ENCODE assay signal across 23 mouse cellular contexts in the genomic region with DNA sequence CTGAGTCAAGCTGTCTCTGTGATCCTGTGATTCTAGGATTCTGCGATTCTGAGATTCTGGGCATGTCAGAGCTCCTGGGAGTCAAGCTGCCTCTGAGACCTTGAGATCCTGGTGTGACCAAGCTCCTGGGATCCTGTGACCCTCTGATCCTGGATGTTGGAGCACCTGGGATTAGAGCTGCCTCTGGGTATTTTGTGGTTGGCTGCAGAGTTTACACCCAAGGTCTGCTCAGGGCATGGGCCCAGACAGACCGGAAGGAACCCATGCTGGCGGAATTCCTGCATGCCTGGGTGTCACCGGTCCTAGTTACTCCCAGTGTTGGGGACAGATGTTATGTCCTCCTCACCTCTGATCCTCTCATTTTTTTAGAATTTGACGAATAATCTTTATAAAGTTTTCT. TPM values are rescaled to one million over a fixed set of nuclear protein-coding genes. Genes with fewer than 3 reads are reported as not detected.
DNase-seq lines count a peak whose midpoint lies in the region; ATAC-seq and TF ChIP-seq lines count a peak whose summit lies in the region.
"Had no signal": no experiment of that assay in that cellular context is flagged by ENCODE, and none has a peak within 500 bp of the region (broad histone marks: within the 10 kb centered on the region; RNA-seq: fewer than 3 reads in every experiment).

No protein-coding gene starts in this region.

- H3K4me1 ChIP-seq in kidney, adult 2 months (ENCODE audit: control insufficient read depth, insufficient read depth, low read length) = no peaks in the 10 kb centered on the region
- H3K4me1 ChIP-seq in kidney, embryonic 15.5 days = peaks cover 7% of the 10 kb centered on the region
- no peaks in the 10 kb centered on the region; the same call in 1 of the 2 replicates for H3K4me1 ChIP-seq in heart, embryonic 11.5 days (ENCODE audit: control insufficient read depth, insufficient read depth, low read length)
- H3K4me1 ChIP-seq: forebrain, embryonic 12.5 days had no signal

- no peaks in the 10 kb centered on the region for H3K36me3 ChIP-seq in kidney, adult 2 months (ENCODE audit: control insufficient read depth, insufficient read depth, low read length)
- no peaks in the 10 kb centered on the region for H3K36me3 ChIP-seq in kidney, embryonic 15.5 days
- H3K36me3 ChIP-seq in heart, embryonic 11.5 days (ENCODE audit: control insufficient read depth, insufficient read depth, low read length) = no peaks in the 10 kb centered on the region
- H3K36me3 ChIP-seq: embryonic facial prominence, embryonic 13.5 days; embryonic facial prominence, embryonic 15.5 days; forebrain, embryonic 10.5 days; forebrain, embryonic 12.5 days had no signal

- no peak for ATAC-seq in kidney, embryonic 15.5 days (replicated peaks; ENCODE audit: low FRiP score)
- no peak for ATAC-seq in heart, embryonic 11.5 days (replicated peaks; ENCODE audit: insufficient number of reproducible peaks, low FRiP score, low TSS enrichment)
- ATAC-seq: forebrain, embryonic 14.5 days; forebrain, embryonic 16.5 days had no signal

- H3K27me3 ChIP-seq in kidney, adult 2 months (replicated peaks; ENCODE audit: control insufficient read depth, insufficient read depth, low read length) = no peaks in the 10 kb centered on the region
- H3K27me3 ChIP-seq in kidney, embryonic 15.5 days = no peaks in the 10 kb centered on the region
- H3K27me3 ChIP-seq in heart, embryonic 11.5 days (ENCODE audit: control insufficient read depth, insufficient read depth, low read length) = no peaks in the 10 kb centered on the region
- H3K27me3 ChIP-seq: embryonic facial prominence, embryonic 13.5 days; embryonic facial prominence, embryonic 15.5 days; forebrain, embryonic 12.5 days had no signal

- no peak for TF ChIP-seq POLR2A in kidney, adult 2 months (IDR thresholded peaks at IDR 0.05; ENCODE audit: low read depth, low read length)

- no peak for TF ChIP-seq CTCF in kidney, adult 2 months (conservative IDR thresholded peaks at IDR 0.05; ENCODE audit: insufficient read depth, insufficient read length, low read depth, low read length)

- no peak overlapping the region for H3K27ac ChIP-seq in kidney, adult 2 months (ENCODE audit: insufficient read depth, low read depth, low read length)
- no peak overlapping the region for H3K27ac ChIP-seq in kidney, embryonic 15.5 days
- H3K27ac ChIP-seq in heart, embryonic 11.5 days (ENCODE audit: low read depth, low read length) = no peak overlapping the region
- H3K27ac ChIP-seq: embryonic facial prominence, embryonic 13.5 days; embryonic facial prominence, embryonic 15.5 days; forebrain, embryonic 10.5 days; forebrain, embryonic 12.5 days had no signal

- no peak overlapping the region for H3K9ac ChIP-seq in kidney, embryonic 15.5 days
- no peak overlapping the region for H3K9ac ChIP-seq in heart, embryonic 11.5 days (ENCODE audit: low read depth, low read length)
- H3K9ac ChIP-seq: embryonic facial prominence, embryonic 13.5 days; embryonic facial prominence, embryonic 15.5 days; forebrain, embryonic 12.5 days had no signal

- H3K4me2 ChIP-seq in kidney, embryonic 15.5 days = no peak overlapping the region
- no peak overlapping the region for H3K4me2 ChIP-seq in heart, embryonic 11.5 days
- H3K4me2 ChIP-seq: embryonic facial prominence, embryonic 13.5 days; embryonic facial prominence, embryonic 15.5 days; forebrain, embryonic 12.5 days had no signal

- WGBS in kidney, adult 2 months = 77% methylated on average over 5 of the region's 5 CpGs
- 95% methylated on average over 5 of the region's 5 CpGs for WGBS in kidney, embryonic 15.5 days
- WGBS in heart, embryonic 11.5 days (ENCODE audit: insufficient replicate concordance) = 90% methylated on average over 5 of the region's 5 CpGs

- no peaks in the 10 kb centered on the region for H3K9me3 ChIP-seq in kidney, embryonic 15.5 days (replicated peaks)
- H3K9me3 ChIP-seq in heart, embryonic 11.5 days (replicated peaks; ENCODE audit: control insufficient read depth, low read length) = no peaks in the 10 kb centered on the region
- H3K9me3 ChIP-seq: embryonic facial prominence, embryonic 13.5 days; embryonic facial prominence, embryonic 15.5 days; forebrain, embryonic 10.5 days; forebrain, embryonic 12.5 days had no signal

- peak; percentile 43 for DNase-seq in kidney, adult 2 months
- DNase-seq in R1 (ENCODE audit: low read depth, low spot score) (peak; percentile 46), ZHBTc4 (ENCODE audit: low read depth, low spot score) (peak; percentile 57)
- DNase-seq: adrenal gland, adult 2 months; adrenal gland, postnatal 10 days; adrenal gland, postnatal 25 days; cerebellum, adult 11 months; cerebellum, adult 18-20 months; cerebellum, adult 8-10 months; cerebellum, adult 9-11 months; cerebellum, postnatal 14 days; cerebellum, postnatal 36 days; embryo, embryonic 11 days had no signal

- no peak overlapping the region for H3K4me3 ChIP-seq in kidney, adult 2 months (ENCODE audit: insufficient read depth, low read depth, low read length)
- no peak overlapping the region for H3K4me3 ChIP-seq in kidney, embryonic 15.5 days (replicated peaks)
- no peak overlapping the region for H3K4me3 ChIP-seq in heart, embryonic 11.5 days (ENCODE audit: low read depth, low read length)
- H3K4me3 ChIP-seq: embryonic facial prominence, embryonic 13.5 days; embryonic facial prominence, embryonic 15.5 days; erythroblast, embryonic 14.5 days; forebrain, embryonic 10.5 days; forebrain, embryonic 12.5 days had no signal

RNA-seq across cellular contexts. Expression of a gene that starts 32.1 kb away (rescaled TPM):
- 0.14 and 0.34 TPM in 2 replicates for polyA plus RNA-seq in kidney, adult 2 months (2012; rRNA removed)
- polyA plus RNA-seq in kidney, embryonic 15.5 days (2015; fragmentation: Nextera tagmentation; extraction: Ambion mirVana) = 0.51 TPM in 1 of 2 replicates, not detected in the other
- 0.25 TPM in 1 of 2 replicates, not detected in the other for polyA plus RNA-seq in heart, embryonic 11.5 days (2014; fragmentation: Nextera tagmentation; extraction: Ambion mirVana)
- polyA plus RNA-seq: adrenal gland, adult 2 months; C2C12; erythroblast, embryonic 14.5 days had no signal

RNA-seq across cellular contexts. Expression of a gene that starts 50.8 kb away (rescaled TPM):
- polyA plus RNA-seq in kidney, adult 2 months (2012; rRNA removed) = 18.9 and 19.0 TPM in 2 replicates
- 12.3 TPM in 2 replicates for polyA plus RNA-seq in kidney, embryonic 15.5 days (2015; fragmentation: Nextera tagmentation; extraction: Ambion mirVana)
- 10.6 and 11.4 TPM in 2 replicates for polyA plus RNA-seq in heart, embryonic 11.5 days (2014; fragmentation: Nextera tagmentation; extraction: Ambion mirVana)
